Mouse (Mus musculus): ENCODE measurements at regions not wholly inside any gene's neighbourhood (a gene's known extent, or its start where the extent isn't known, plus 50 kb on each side); places are given as distances from the start of the nearest gene placed in this dataset.
A peak's percentile ranks its signal among the peaks of the same experiment; 100 is the strongest.

GRCm38 (mm10) chr2:172613891-172614391, 64.5 kb downstream of the Tfap2c start:
- no peak for DNase-seq (ENCODE audit: extremely low spot score, low read depth, low spot score)

- no peak for DNase-seq (ENCODE audit: extremely low spot score, low read depth, low spot score)
These were observed 65.8 kb downstream of the Tfap2c start for GRCm38 (mm10) chr2:172615148-172615547.

GRCm38 (mm10) chr2:172615582-172615981, 66.2 kb downstream of the Tfap2c start:
- no peak for DNase-seq (ENCODE audit: extremely low spot score, low read depth, low spot score)

GRCm38 (mm10) chr2:172619168-172619567, 69.8 kb downstream of the Tfap2c start:
- no peak for DNase-seq (ENCODE audit: extremely low spot score, low read depth, low spot score)

- DNase-seq (ENCODE audit: extremely low spot score, low read depth, low spot score): no peak
These were observed 70.6 kb downstream of the Tfap2c start for GRCm38 (mm10) chr2:172620001-172620400.

GRCm38 (mm10) chr2:172623707-172624106, 74.3 kb downstream of the Tfap2c start:
- no peak for DNase-seq (ENCODE audit: extremely low spot score, low read depth, low spot score)

GRCm38 (mm10) chr2:172627353-172628306, 78.2 kb downstream of the Tfap2c start:
- DNase-seq (ENCODE audit: extremely low spot score, low read depth, low spot score): no peak

- no peak for DNase-seq (ENCODE audit: extremely low spot score, low read depth, low spot score)
These were observed 80.9 kb downstream of the Tfap2c start for GRCm38 (mm10) chr2:172630333-172630732.

GRCm38 (mm10) chr2:172642616-172643015, 93.2 kb downstream of the Tfap2c start:
- no peak for DNase-seq (ENCODE audit: extremely low spot score, low read depth, low spot score)

GRCm38 (mm10) chr2:172643860-172644259, 94.5 kb downstream of the Tfap2c start:
- no peak for DNase-seq (ENCODE audit: extremely low spot score, low read depth, low spot score)

GRCm38 (mm10) chr2:172644451-172644850, 95.1 kb downstream of the Tfap2c start:
- no peak for DNase-seq (ENCODE audit: extremely low spot score, low read depth, low spot score)

GRCm38 (mm10) chr2:172648072-172648471, 98.7 kb downstream of the Tfap2c start:
- DNase-seq (ENCODE audit: extremely low spot score, low read depth, low spot score): no peak

GRCm38 (mm10) chr2:172660479-172660878, 111.1 kb downstream of the Tfap2c start:
- no peak for DNase-seq (ENCODE audit: extremely low spot score, low read depth, low spot score)

- DNase-seq (ENCODE audit: extremely low spot score, low read depth, low spot score): peak; percentile 64
These were observed 111.5 kb downstream of the Tfap2c start for GRCm38 (mm10) chr2:172660916-172661315.

- no peak for DNase-seq (ENCODE audit: extremely low spot score, low read depth, low spot score)
These were observed 112.1 kb downstream of the Tfap2c start for GRCm38 (mm10) chr2:172661418-172661980.

- DNase-seq (ENCODE audit: extremely low spot score, low read depth, low spot score): no peak
These were observed 112.8 kb downstream of the Tfap2c start for GRCm38 (mm10) chr2:172662165-172662564.

GRCm38 (mm10) chr2:172663681-172664080, 114.3 kb downstream of the Tfap2c start:
- no peak for DNase-seq (ENCODE audit: extremely low spot score, low read depth, low spot score)

GRCm38 (mm10) chr2:172673081-172673480, 123.7 kb downstream of the Tfap2c start:
- DNase-seq (ENCODE audit: extremely low spot score, low read depth, low spot score): no peak

GRCm38 (mm10) chr2:172674641-172675040, 125.2 kb downstream of the Tfap2c start:
- DNase-seq (ENCODE audit: extremely low spot score, low read depth, low spot score): no peak

- DNase-seq (ENCODE audit: extremely low spot score, low read depth, low spot score): no peak
These were observed 125.7 kb downstream of the Tfap2c start for GRCm38 (mm10) chr2:172675081-172675480.

GRCm38 (mm10) chr2:172690196-172690595, 140.8 kb downstream of the Tfap2c start:
- DNase-seq (ENCODE audit: extremely low spot score, low read depth, low spot score): no peak
